Mouse (Mus musculus): ENCODE measurements around the gene Gm6408.
"Not testable (repeated sequence)": the region's sequence is repeated elsewhere in the genome, so short reads cannot be mapped to it uniquely, and the experiment has no call there.

Gm6408 gene

GRCm38 (mm10) chr5:146481665-146482064 is at the start of gene Gm6408:
Gene Gm6408, plus strand, starts transcription at chr5:146481965.
- DNase-seq (ENCODE audit: low spot score): not testable (repeated sequence)

GRCm38 (mm10) chr5:146432476-146432875 is 49.3 kb upstream of the Gm6408 start:
- no peak for DNase-seq (ENCODE audit: low spot score)

DNA sequence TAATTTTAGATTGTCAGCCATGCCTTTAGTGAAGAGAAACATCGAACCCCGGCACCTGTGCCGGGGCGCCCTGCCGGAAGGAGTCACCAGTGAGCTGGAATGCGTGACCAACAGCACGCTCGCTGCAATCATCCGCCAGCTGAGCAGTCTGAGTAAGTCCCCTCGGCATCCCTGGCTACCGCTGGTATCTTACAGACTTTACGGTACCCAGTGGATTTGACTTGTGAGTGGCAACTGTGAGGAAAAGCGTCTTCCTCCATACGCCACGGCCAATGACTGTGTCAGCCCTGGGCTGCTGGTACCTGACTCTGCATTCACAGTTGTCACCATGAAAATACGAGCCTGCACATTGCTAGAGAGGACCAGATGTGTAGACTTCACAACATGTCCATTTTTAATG is 46.4 kb upstream of the Gm6408 start:
- no peak for DNase-seq (ENCODE audit: low spot score)

DNA sequence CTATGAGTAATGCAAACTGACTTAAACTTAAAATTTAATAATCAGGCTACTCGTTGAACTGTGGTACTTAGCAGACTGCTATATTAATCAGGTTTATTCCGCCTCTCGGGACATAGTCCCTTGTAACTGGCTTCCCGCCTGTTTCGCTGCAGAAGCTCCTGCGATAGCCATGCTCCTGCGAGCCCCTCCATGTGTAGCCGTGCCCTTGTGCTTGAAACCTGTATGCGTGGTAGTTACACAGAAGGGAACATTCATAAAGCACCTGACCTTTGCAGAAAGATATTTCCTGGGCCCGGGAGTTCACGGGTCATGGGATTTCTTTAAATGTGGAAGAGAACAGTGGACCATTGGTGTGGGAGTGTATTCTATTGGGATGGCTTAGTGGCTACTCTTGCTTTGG is 45.0 kb upstream of the Gm6408 start:
- DNase-seq (ENCODE audit: low spot score): no peak

DNA sequence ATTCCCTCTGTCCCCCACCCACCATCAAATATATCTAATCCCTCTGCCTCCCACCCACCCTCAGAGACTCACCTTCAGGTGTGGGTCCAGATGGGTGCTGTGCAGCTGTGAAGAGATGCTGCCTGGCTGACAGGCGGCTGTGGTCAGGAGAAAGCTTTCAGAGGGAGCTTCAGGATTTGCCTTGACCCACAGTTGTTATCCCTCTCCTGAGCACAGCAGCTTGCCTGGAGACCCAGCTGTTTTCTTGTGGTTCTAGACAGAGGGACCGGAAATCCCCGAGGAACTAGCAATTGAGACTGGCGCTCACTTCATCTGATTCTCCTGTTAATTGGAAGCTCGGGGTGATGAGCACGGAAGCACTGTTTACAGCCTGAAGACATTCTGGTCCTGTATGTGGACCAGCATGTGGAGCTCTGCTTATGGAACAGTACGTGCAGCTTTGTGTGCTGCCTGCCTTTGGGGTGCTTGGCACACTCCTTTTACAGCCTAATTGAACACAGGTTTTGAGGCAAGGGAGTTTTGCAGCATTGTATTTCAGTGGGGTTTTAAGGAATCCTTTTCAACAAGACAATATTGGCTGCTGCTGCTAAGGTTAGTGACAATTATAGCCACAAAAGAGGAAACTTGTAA is 42.5 kb upstream of the Gm6408 start:
- no peak for DNase-seq (ENCODE audit: low spot score)

GRCm38 (mm10) chr5:146440273-146440672 is 41.5 kb upstream of the Gm6408 start:
- no peak for DNase-seq (ENCODE audit: low spot score)

- DNase-seq (ENCODE audit: low spot score): no peak
Observed at GRCm38 (mm10) chr5:146442767-146443166, 39.0 kb upstream of the Gm6408 start.

GRCm38 (mm10) chr5:146446633-146447032 is 35.1 kb upstream of the Gm6408 start:
- DNase-seq (ENCODE audit: low spot score): no peak

DNA sequence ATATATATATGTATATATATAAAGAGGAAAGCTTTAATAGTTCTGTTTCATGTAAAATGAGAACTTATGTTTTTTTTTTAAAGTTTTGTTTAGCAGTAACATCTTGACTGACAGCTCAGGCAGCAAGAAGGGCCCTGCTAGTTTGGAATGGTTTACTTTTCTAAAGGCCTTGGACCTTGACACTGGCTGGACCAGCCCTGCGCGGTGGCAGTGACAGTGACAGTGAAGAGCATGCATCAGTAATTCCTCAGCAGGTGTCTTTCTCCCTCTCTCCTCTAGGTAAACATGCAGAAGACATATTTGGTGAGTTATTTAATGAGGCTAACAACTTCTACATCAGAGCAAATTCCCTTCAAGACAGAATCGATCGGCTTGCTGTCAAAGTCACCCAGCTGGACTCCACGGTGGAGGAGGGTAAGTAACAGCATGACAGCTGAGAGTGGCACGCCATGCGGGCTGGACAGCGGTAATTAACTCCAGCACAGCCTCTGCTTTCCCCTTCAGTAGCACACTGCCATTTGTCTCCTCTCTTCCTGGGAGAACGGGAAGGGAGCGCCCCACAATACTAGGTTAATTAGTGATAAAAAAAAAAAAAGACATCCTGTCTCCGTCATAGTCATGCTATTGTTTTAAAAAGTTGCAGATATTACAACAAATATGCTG is 30.0 kb upstream of the Gm6408 start:
- DNase-seq (ENCODE audit: low spot score): no peak

DNA sequence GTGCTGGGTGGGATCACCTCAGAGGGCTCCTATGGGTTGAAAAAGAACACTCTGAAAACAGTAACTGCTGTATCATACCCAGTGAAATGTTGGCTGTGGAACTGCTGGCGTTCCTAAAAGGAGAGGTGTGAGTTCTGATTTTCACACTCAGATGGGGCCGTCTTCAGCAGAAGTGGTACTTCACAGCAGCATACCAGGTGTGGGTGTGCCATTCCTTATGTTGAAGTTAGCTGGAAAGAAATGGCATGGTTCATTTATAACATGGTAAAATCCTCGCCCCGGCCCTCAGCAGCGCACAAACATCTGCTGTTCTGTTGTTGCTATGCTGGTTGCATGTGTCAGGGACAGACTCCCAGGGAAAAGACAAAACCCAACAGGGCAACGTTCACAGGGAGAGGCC is 28.2 kb upstream of the Gm6408 start:
- no peak for DNase-seq (ENCODE audit: low spot score)

GRCm38 (mm10) chr5:146461612-146462011 is 20.2 kb upstream of the Gm6408 start:
- DNase-seq (ENCODE audit: low spot score): no peak

GRCm38 (mm10) chr5:146466663-146467062 is 15.1 kb upstream of the Gm6408 start:
- DNase-seq (ENCODE audit: low spot score): no peak

GRCm38 (mm10) chr5:146468311-146468710 is 13.5 kb upstream of the Gm6408 start:
- DNase-seq (ENCODE audit: low spot score): no peak

DNA sequence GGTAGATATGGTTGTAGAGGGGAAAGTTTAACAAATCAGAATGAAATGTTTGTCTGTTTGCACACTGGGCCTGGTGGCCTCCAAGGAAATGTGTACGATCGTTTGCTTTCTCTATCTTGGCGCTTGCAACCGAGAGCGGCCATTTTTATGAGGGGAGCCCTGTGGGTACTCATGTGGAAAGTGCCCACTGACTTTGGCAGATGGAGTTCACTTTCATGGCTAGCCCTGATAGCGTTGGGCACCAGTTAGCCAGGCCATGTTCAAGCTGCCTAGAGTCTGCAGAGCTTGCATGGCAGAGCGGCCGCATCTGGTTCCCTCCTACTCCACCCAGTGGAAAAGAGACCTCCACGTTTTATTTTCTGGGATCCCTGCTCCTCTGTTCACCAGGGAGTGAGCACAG is 10.9 kb upstream of the Gm6408 start:
- DNase-seq (ENCODE audit: low spot score): no peak

GRCm38 (mm10) chr5:146471311-146471710 is 10.5 kb upstream of the Gm6408 start:
- no peak for DNase-seq (ENCODE audit: low spot score)

- no peak for DNase-seq (ENCODE audit: low spot score)
Observed at GRCm38 (mm10) chr5:146471821-146472220, 9.9 kb upstream of the Gm6408 start.

- peak; percentile 15 for DNase-seq (ENCODE audit: low spot score)
Observed at GRCm38 (mm10) chr5:146479564-146479963, 2.2 kb upstream of the Gm6408 start.

DNA sequence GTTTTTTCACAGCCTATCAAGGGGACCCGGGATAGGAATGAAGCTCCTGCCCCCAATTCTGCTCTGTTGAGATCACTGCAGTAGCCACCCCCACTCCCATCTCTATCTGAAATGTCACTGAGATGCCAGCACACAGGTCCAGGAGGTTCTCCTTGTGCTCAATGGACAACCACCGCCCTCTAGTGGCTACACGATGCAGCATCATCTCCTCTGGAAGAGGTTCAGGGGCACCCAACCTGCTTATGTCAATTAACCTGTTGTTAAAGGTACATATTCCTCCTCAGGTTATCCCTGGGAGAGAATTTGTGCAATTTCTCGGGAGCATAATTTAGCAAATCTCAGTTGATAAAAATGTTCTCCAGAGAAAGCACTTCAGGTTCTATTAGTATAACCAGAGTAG is 7.2 kb downstream of the Gm6408 start:
- DNase-seq (ENCODE audit: low spot score): peak; percentile 12

- not testable (repeated sequence) for DNase-seq (ENCODE audit: low spot score)
Observed at GRCm38 (mm10) chr5:146491063-146491462, 9.3 kb downstream of the Gm6408 start, which contains the start of gene Gm6370. Gene Gm6370, plus strand, starts transcription at chr5:146491363.

- DNase-seq (ENCODE audit: low spot score): not testable (repeated sequence)
Observed at GRCm38 (mm10) chr5:146502099-146502498, 20.3 kb downstream of the Gm6408 start, which contains the start of gene 4930449I24Rik. Gene 4930449I24Rik, plus strand, starts transcription at chr5:146502399.

GRCm38 (mm10) chr5:146513823-146514222 is 32.1 kb downstream of the Gm6408 start, which contains the start of gene Gm3402:
Gene Gm3402, plus strand, starts transcription at chr5:146514123.
- not testable (repeated sequence) for DNase-seq (ENCODE audit: low spot score)

- not testable (repeated sequence) for DNase-seq (ENCODE audit: low spot score)
Observed at GRCm38 (mm10) chr5:146525501-146525900, 43.7 kb downstream of the Gm6408 start, which contains the start of gene Gm3404. Gene Gm3404, plus strand, starts transcription at chr5:146525801.
